In genomic region chr3:96463891-96464290, GRCm38 (mm10) we compare ENCODE assay signal across 11 mouse cellular contexts. TPM values are rescaled to one million over a fixed set of nuclear protein-coding genes. Genes with fewer than 3 reads are reported as not detected.
DNase-seq lines count a peak whose midpoint lies in the region; ATAC-seq and TF ChIP-seq lines count a peak whose summit lies in the region.
"Had no signal": no experiment of that assay in that cellular context is flagged by ENCODE, and none has a peak within 500 bp of the region (broad histone marks: within the 10 kb centered on the region; RNA-seq: fewer than 3 reads in every experiment).

No protein-coding gene starts in this region.

- no peaks in the 10 kb centered on the region for H3K36me3 ChIP-seq in intestine, embryonic 15.5 days
- H3K36me3 ChIP-seq in intestine, embryonic 16.5 days (ENCODE audit: control insufficient read depth, insufficient read depth, low read length) = no peaks in the 10 kb centered on the region
- no peaks in the 10 kb centered on the region for H3K36me3 ChIP-seq in MEL (ENCODE audit: control insufficient read depth in 1 of 2, insufficient read depth in 2 of 2, low read length in 2 of 2)
- H3K36me3 ChIP-seq in liver, embryonic 12.5 days = no peaks in the 10 kb centered on the region

- DNase-seq in MEL (ENCODE audit: low read depth, low spot score) = peak; percentile 35
- DNase-seq in embryo, embryonic 11 days = peak; percentile 77
- DNase-seq in ovary, postnatal 36 days (ENCODE audit: low spot score) = no peak
- no peak for DNase-seq in adrenal gland, postnatal 10 days
- DNase-seq in right cerebral cortex, adult 18-20 months = no peak
- DNase-seq: gastrocnemius, postnatal 14 days; lung, postnatal 36 days had no signal

- no peak overlapping the region for H3K4me3 ChIP-seq in intestine, embryonic 15.5 days (replicated peaks)
- H3K4me3 ChIP-seq in intestine, embryonic 16.5 days (ENCODE audit: low read length) = no peak overlapping the region
- no peak overlapping the region for H3K4me3 ChIP-seq in MEL (ENCODE audit: control insufficient read depth in 1 of 2, insufficient read depth in 1 of 2, low read depth in 2 of 2, low read length in 2 of 2)
- peak overlapping the region; percentile 40 for H3K4me3 ChIP-seq in liver, embryonic 12.5 days

- no peak overlapping the region for H3K9ac ChIP-seq in intestine, embryonic 15.5 days
- H3K9ac ChIP-seq in intestine, embryonic 16.5 days (ENCODE audit: low read depth, low read length) = no peak overlapping the region
- no peak overlapping the region for H3K9ac ChIP-seq in MEL (ENCODE audit: control insufficient read depth, low read depth, low read length, poor library complexity, severe bottlenecking)
- H3K9ac ChIP-seq in liver, embryonic 12.5 days = peak overlapping the region; percentile 51

- H3K4me2 ChIP-seq in intestine, embryonic 15.5 days (replicated peaks) = peak overlapping the region; percentile 17; the same call in 1 of the 2 replicates
- H3K4me2 ChIP-seq in intestine, embryonic 16.5 days (ENCODE audit: low read depth, low read length) = no peak overlapping the region
- H3K4me2 ChIP-seq in liver, embryonic 12.5 days = peak overlapping the region; percentile 60

- WGBS in intestine, embryonic 15.5 days = 24% methylated on average over 25 of the region's 25 CpGs
- WGBS in intestine, embryonic 16.5 days = 27% methylated on average over 25 of the region's 25 CpGs
- WGBS in liver, embryonic 12.5 days (ENCODE audit: insufficient replicate concordance) = 4% methylated on average over 25 of the region's 25 CpGs

- H3K79me2 ChIP-seq in MEL (ENCODE audit: control insufficient read depth, insufficient read depth, low read length, poor library complexity) = no peaks in the 10 kb centered on the region

- no peak for ATAC-seq in intestine, embryonic 15.5 days
- no peak for ATAC-seq in intestine, embryonic 16.5 days
- no peak for ATAC-seq in liver, embryonic 12.5 days
- ATAC-seq: Patski had no signal

- TF ChIP-seq POLR2A in MEL (IDR thresholded peaks at IDR 0.05; ENCODE audit: control insufficient read depth in 1 of 2, insufficient read depth in 1 of 2, low read depth in 1 of 2, low read length in 2 of 2, poor library complexity in 1 of 2) = no peak

- H3K27ac ChIP-seq in intestine, embryonic 15.5 days = no peak overlapping the region
- no peak overlapping the region for H3K27ac ChIP-seq in intestine, embryonic 16.5 days (ENCODE audit: low read length)
- no peak overlapping the region for H3K27ac ChIP-seq in MEL (ENCODE audit: control insufficient read depth, low read depth, low read length)
- H3K27ac ChIP-seq in liver, embryonic 12.5 days = no peak overlapping the region

- no peaks in the 10 kb centered on the region for H3K9me3 ChIP-seq in intestine, embryonic 15.5 days
- H3K9me3 ChIP-seq in intestine, embryonic 16.5 days (ENCODE audit: control insufficient read depth, low read length) = no peaks in the 10 kb centered on the region
- H3K9me3 ChIP-seq in MEL (replicated peaks; ENCODE audit: insufficient read depth, low read length) = no peaks in the 10 kb centered on the region
- no peaks in the 10 kb centered on the region for H3K9me3 ChIP-seq in liver, embryonic 12.5 days (replicated peaks)

- TF ChIP-seq CTCF in MEL (IDR thresholded peaks at IDR 0.05 in 2 of 3, conservative IDR thresholded peaks at IDR 0.05 in 1 of 3; ENCODE audit: control insufficient read depth in 1 of 3, insufficient read depth in 1 of 3, low read depth in 2 of 3, low read length in 3 of 3, poor library complexity in 1 of 3, severe bottlenecking in 1 of 3) = no peak

- H3K4me1 ChIP-seq in intestine, embryonic 15.5 days (replicated peaks) = no peaks in the 10 kb centered on the region
- no peaks in the 10 kb centered on the region for H3K4me1 ChIP-seq in intestine, embryonic 16.5 days (ENCODE audit: control insufficient read depth, insufficient read depth, low read length)
- no peaks in the 10 kb centered on the region for H3K4me1 ChIP-seq in MEL (ENCODE audit: control insufficient read depth in 1 of 2, insufficient read depth in 2 of 2, low read length in 2 of 2)
- peaks cover 7% of the 10 kb centered on the region; the same call in 1 of the 2 replicates for H3K4me1 ChIP-seq in liver, embryonic 12.5 days

- no peak for TF ChIP-seq EP300 in MEL (IDR thresholded peaks at IDR 0.05; ENCODE audit: low read depth in 1 of 2, low read length in 2 of 2)

- TF ChIP-seq RAD21 in MEL (IDR thresholded peaks at IDR 0.05; ENCODE audit: low read depth, low read length) = no peak

- 0 out of 2 replicates have a peak, but pooled peaks cover 5% of the 10 kb centered on the region for H3K27me3 ChIP-seq in intestine, embryonic 15.5 days (replicated peaks)
- H3K27me3 ChIP-seq in intestine, embryonic 16.5 days (replicated peaks; ENCODE audit: control insufficient read depth, insufficient read depth, low read length) = peaks cover 6% of the 10 kb centered on the region; the same call in 1 of the 2 replicates
- H3K27me3 ChIP-seq in MEL (ENCODE audit: control insufficient read depth in 1 of 2, insufficient read depth in 2 of 2, low read length in 2 of 2) = peaks cover 12 to 13% of the 10 kb centered on the region in 2 experiments
- H3K27me3 ChIP-seq in liver, embryonic 12.5 days (replicated peaks) = peaks cover 41% of the 10 kb centered on the region
- H3K27me3 ChIP-seq: Patski had no signal

TF ChIP-seq in MEL, 35 proteins besides CTCF, POLR2A, EP300 and RAD21:
- no peak for TF ChIP-seq MAZ (IDR thresholded peaks at IDR 0.05; ENCODE audit: low read depth, low read length)
- TF ChIP-seq TBP (IDR thresholded peaks at IDR 0.05; ENCODE audit: low read depth, low read length) = peak; percentile 97
TF ChIP-seq in MEL: peak in this region for 1.

RNA-seq across cellular contexts. Expression of gene BC107364, which starts 11.8 kb away (rescaled TPM):
- 0.14 and 0.20 TPM in 2 replicates for polyA plus RNA-seq in intestine, embryonic 15.5 days (2015; fragmentation: Nextera tagmentation; extraction: Ambion mirVana)
- polyA plus RNA-seq in intestine, embryonic 16.5 days (2015; fragmentation: Nextera tagmentation; extraction: Ambion mirVana) = 0.12 and 0.21 TPM in 2 replicates
- total RNA-seq in MEL (2012; rRNA removed) = not detected in 2 replicates
- under 1 TPM in 1 of 2 experiments, not detected in 1; 0.17 TPM for polyA plus RNA-seq in MEL (2012; ENCODE audit: insufficient read depth in 1 of 2, insufficient read length in 2 of 2, low read depth in 1 of 2, low replicate concordance in 2 of 2, missing spikeins in 1 of 2)
- not detected in 2 replicates for polyA plus RNA-seq in liver, embryonic 12.5 days (2016; fragmentation: Nextera tagmentation; extraction: Ambion mirVana)
- not detected for total RNA-seq in adrenal gland, postnatal 10 days (2021)
- total RNA-seq: gastrocnemius, postnatal 14 days had no signal
- polyA plus RNA-seq: Patski had no signal

Comparison
In these comparisons a context has a peak if more than half of its experiments do, and no peak if none do; other contexts are left out.
1. DNase-seq: peak in MEL (single experiment) and embryo, embryonic 11 days (single experiment); none in ovary, postnatal 36 days (single experiment), adrenal gland, postnatal 10 days (single experiment) and right cerebral cortex, adult 18-20 months (single experiment).